Mouse (Mus musculus) ES-Bruce4 (cell line): ENCODE results near the gene Dctn3.
"Not testable (repeated sequence)": the region's sequence is repeated elsewhere in the genome, so short reads cannot be mapped to it uniquely, and the experiment has no call there.

Source experiments
- CTCF ChIP-seq: IDR thresholded peaks from one replicate; pipeline ENCODE4 v1.8.1; 2011; ENCODE audit warnings: low read depth, low read length
- EP300 ChIP-seq: IDR thresholded peaks from 2 replicates; pipeline ENCODE4 v1.6.1; 2011; ENCODE audit warnings: low read depth, low read length; ENCODE audit not compliant: insufficient read depth
- POLR2A ChIP-seq: IDR thresholded peaks from one replicate; pipeline ENCODE4 v1.8.1; 2011; ENCODE audit warnings: low read length; ENCODE audit not compliant: insufficient read depth

DNA sequence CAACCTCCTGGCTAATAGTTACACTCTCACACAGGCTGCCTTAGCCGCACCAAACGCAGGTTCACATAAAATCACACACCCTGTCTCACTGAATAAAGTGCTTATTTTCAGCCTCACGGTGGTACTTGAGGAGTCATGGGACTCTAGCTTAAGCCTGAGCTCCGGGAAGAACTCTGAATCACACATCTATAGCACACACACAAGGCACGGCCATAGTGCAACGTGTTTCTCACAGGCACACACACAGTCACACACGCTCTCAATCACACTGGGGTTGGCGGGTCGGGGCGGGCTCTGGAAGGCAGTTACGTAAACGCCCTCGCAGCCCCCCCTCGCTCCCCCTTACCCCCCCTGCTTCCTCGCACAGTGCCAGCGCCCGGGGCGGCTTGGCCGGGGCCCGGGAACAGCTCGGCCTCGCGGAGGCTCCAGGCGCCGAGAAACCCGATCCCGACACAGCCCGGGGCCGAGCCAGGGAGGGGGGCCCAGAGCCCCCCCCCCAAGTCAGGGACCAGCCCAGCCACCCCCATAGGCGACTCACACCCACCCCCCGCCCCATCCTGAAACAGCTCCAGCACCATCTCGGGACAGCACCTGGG, 24.5 kb downstream of the Dctn3 start:
- TF ChIP-seq CTCF, POLR2A, EP300: not testable (repeated sequence)
